Mouse (Mus musculus) adrenal gland, adult 18-20 months (tissue): ENCODE measurements around the gene Mfsd4b5. TPM values are rescaled to one million over a fixed set of nuclear protein-coding genes. Genes with fewer than 3 reads are reported as not detected.
A peak's percentile ranks its signal among the peaks of the same experiment; 100 is the strongest.
"Not testable (repeated sequence)": the region's sequence is repeated elsewhere in the genome, so short reads cannot be mapped to it uniquely, and the experiment has no call there.

Experiments
- DNase-seq, 2 experiments: peaks; one replicate each; pipeline ENCODE4 v3.0.0; 2021 to 2022; ENCODE audit warnings: low spot score in 2 of 2
- long read RNA-seq, 2 experiments: library from polyadenylated mRNA; stranded (forward); transcript quantifications; one replicate each; pipeline ENCODE4 v2.0.0; 2021
- total RNA-seq, 2 experiments: library from RNA; stranded (reverse); gene quantifications; 1 replicate in 1 of 2; 2 replicates in 1 of 2; pipeline ENCODE4 v1.2.3; 2021

Gene Mfsd4b5
- 1 to 10 TPM in 1 of 2 experiments, under 1 TPM in 1; 0.32 to 1.5 TPM for total RNA-seq
- long read RNA-seq, experiment 1 = 0 reads
- long read RNA-seq, experiment 2, partial matches to known transcripts = 0 of 2 reads
- long read RNA-seq, experiment 2, other reads (novel, unspliced or antisense) = 0 of 2 reads

GRCm38 (mm10) chr10:39986466-39986865, at the start of gene Mfsd4b5:
Gene Mfsd4b5, minus strand, starts transcription at chr10:39986646.
- no peak for DNase-seq

DNA sequence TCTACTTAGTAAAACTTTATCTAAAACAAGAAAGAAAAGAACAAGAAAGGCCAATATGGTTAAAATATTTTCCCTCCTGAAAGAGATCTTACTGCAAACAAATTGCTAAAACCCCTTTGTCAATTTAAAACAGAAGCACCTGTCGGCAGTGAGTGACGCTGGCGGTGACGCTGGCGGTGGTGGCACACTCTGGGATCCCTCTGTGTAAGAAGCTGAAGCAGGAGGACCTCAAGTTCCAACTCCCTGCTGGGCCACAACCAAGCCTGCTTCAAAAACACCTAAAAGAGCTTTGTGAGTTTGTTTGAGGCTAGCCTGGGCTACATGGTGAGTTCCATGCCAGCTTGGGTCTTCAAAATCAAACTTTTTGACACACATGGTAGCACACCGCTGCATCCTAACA, 48.5 kb upstream of the Mfsd4b5 start:
- no peak for DNase-seq

DNA sequence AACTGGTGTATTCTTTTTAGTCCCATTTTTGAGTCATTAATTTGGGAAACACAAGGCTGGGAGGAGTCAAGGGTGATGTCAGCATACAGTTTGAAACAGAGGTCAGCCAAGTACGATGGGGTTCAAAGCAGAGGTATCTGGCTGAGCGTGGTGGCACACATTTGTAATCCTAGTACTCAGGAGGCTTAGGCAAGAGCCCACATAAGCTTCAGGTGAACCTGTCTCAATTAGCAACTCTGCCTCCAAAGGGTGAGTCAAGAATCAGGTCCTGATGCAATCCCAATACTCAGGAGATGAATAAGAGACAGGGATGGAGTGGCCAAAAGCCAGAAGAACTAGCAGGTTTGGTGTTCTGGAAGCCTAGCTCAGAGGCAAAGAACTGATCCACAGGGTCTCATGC, 46.5 kb upstream of the Mfsd4b5 start:
- no peak for DNase-seq

DNA sequence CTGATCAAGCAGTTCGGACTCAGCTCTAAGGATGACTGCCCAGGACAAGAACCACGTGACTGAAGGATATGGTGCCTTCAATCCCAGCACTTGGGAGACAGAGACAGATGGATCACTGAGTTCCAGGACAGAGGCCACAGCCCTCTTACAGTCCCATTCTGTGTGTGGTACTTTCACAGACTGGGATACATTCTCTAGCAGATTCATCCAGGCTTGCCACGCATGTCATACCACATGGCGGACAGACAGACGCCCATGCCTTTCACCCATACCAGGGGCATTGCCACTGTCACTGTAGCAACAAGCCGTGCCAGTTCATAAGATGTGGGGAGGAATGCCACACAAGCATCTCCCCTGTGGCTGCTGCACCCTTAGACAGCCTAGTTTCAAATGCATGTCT, 44.3 kb upstream of the Mfsd4b5 start:
- no peak for DNase-seq

- no peak for DNase-seq
Measured at GRCm38 (mm10) chr10:40029610-40030009, 43.2 kb upstream of the Mfsd4b5 start.

DNA sequence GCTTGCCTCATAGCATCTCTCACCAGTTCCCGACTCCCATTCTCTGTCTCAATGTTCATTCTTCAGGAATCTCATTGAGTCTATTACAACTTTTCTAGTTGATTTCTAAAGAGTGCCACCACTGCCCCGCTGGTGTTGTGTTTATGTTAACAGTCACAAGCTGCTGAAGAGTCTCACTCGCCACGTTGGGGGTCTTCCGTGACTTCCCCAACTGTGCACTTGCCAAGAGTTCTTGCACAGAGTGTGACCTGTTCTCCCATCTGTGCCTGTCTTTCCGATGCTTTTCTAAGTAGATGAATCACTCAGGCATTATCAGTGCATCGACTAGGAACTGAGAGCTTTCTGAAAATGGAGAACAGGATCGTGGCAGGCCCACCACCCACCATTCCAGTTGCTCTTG, 41.6 kb upstream of the Mfsd4b5 start:
- DNase-seq = no peak

- no peak for DNase-seq
Measured at GRCm38 (mm10) chr10:40026546-40026945, 40.1 kb upstream of the Mfsd4b5 start.

GRCm38 (mm10) chr10:40025560-40025959, 39.1 kb upstream of the Mfsd4b5 start:
- no peak for DNase-seq

- peak; percentile 63 to 67 for DNase-seq
Measured at GRCm38 (mm10) chr10:40024554-40025428, 38.3 kb upstream of the Mfsd4b5 start, which contains the start of gene Mfsd4b1. Gene Mfsd4b1, minus strand, starts transcription at chr10:40025268.

DNA sequence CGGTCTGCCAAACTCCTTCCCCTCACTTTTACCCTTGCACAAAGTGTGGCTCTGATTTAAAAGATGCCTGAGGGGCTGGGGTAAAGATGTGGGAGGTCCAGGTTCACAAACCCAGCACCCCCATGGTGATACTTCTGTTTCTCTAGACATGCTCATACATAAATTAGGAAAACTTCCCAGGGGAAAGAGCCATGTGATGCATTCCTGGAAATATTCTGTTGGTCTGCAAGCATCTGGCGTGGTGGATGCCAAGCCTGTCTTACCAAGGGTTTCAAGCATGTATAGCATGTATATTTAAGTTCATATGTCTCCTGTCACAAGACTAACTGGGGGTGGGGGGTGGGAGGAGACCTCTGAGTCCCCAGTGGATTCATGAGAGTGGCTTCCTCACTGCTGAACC, 34.0 kb upstream of the Mfsd4b5 start:
- no peak for DNase-seq

DNA sequence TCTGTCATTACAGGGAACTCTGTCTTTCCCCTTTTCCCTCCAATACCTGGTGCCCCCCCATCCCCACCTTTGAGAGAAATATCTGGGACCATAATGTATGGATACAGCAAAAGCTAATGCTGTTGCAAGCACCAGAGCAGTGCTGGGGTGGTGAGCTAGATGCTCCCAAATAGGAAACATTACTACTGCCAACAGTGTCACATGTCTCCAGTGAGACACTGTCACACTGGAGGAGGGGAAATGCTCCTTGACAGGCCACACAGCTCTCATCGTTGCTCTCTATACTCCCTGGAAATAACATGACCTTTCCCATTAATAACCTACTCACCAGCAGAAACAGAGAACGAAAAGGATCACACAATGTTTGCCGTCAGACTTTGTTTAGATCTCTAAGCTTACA, 33.0 kb upstream of the Mfsd4b5 start:
- DNase-seq = no peak

GRCm38 (mm10) chr10:40018261-40018860, 31.9 kb upstream of the Mfsd4b5 start:
- no peak for DNase-seq

DNA sequence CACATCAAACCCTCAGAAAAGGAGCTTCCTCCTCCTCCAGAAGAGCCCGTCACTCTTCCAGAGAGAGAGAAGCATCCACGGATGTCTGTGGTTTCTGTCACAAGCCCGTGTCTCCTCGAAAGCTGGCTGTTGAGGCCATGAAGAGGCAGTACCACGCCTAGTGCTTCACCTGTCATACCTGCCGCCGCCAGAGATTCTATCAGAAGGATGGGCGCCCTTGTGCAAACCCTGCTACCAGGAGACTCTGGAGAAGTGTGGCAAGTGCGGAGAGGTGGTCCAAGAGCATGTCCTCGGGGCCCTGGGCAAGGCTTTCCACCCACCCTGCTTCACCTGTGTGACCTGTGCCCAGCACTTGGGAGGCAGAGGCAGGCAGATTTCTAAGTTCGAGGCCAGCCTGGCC, 23.1 kb upstream of the Mfsd4b5 start:
- no peak for DNase-seq

GRCm38 (mm10) chr10:40008847-40009246, 22.4 kb upstream of the Mfsd4b5 start:
- DNase-seq = not testable (repeated sequence)

DNA sequence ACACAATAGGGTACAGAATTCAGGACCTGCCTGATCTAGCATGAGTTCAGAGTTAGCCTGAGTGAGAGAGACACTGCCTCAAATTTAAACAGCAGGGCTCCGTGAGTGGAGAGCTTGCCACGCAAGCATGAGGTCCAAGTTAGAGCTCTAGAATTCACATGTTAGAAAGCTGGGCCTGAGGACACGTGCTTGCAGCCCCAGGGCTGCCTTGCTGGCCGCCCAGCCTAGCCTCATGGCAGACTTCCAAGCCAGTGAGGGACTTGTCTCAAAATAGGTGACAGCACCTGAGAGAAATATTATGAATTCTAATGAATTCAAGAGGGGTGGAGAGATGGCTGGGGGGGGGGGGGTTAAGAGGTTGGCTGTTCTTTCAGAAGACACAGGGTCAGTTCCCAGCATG, 21.5 kb upstream of the Mfsd4b5 start:
- DNase-seq = no peak

- DNase-seq = no peak
Measured at GRCm38 (mm10) chr10:40006963-40007362, 20.5 kb upstream of the Mfsd4b5 start.

DNA sequence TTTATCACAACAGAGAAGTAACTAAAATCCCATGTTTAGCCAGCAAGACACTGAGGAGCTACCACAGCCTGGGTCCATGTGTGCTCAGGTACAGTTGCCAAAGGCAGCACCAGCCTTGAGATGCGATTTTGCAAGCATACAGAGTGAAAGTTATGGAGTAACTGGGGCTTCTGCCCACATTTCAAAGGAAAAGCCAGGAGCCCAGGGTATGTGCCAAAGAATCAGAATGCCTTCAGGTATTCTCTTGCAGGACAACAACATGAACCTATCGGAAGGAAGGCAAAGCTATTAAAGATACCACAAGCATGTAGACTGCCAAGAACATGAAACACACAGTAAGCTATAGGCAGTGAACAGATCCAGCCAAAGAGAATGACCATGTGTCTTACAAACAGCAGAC, 14.3 kb upstream of the Mfsd4b5 start:
- no peak for DNase-seq

GRCm38 (mm10) chr10:39991155-39991554, 4.7 kb upstream of the Mfsd4b5 start:
- no peak for DNase-seq

DNA sequence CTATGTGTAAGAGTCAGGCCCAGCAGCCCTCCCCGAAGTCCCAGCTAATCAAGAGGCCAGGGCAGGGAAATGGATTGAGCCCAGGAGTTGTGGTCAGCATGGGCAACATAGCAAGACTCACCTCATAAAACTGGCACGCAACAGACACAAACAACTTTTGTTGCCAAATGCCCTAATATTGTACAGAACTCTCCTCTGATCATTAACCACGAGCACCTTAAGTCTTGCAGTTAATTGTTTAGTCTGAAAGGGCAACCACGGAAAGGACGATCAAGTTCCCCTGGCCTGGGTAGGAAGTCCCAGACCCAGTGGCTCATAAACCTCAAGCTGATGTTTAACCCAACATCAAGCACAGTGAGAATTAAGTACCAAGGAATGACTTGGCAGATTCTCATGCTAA, 3.8 kb downstream of the Mfsd4b5 start:
- DNase-seq = no peak

DNA sequence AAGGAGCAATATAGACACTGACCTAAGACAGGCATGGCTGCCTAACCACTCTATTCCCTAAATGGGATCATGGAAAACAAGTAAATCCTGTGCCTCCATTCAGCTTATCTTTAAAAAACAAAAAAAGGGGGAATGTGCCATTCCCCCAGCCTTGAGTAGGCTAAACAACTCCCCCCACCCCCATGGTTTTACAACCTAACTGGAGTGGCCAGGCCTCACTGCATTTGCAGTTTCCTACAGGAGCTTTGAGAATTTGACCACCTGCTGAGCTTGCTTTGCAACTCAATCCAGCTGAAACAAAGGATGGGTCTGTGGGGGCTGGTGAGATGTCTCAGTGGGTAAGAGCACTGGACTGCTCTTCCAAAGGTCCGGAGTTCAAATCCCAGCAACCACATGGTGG, 8.2 kb downstream of the Mfsd4b5 start:
- DNase-seq = no peak

DNA sequence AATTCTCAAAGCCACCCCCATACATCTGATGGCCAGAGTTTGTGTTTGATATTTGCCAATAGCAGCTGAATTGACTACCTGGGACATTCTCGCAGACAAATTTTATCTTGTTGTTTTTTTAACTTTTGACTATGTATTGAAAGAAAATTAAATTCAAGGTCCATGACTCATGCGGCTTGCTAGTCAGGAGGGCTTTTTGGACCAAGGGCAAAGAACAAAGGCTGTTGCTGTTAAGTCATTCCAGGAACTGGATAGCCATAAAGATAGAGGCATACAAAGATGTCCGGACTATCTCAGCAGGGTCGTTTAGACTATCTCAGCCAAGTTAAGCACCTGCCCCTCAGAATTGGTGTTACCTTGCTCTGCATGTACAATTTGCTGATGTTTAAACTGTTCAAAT, 9.1 kb downstream of the Mfsd4b5 start:
- DNase-seq = no peak

GRCm38 (mm10) chr10:39975771-39976170, 10.7 kb downstream of the Mfsd4b5 start:
- no peak for DNase-seq
